Comparison of ENCODE assay signal across 17 mouse cellular contexts in genomic region chr4:78924086-78924485, GRCm38 (mm10).
"Had no signal": no experiment of that assay in that cellular context is flagged by ENCODE, and none has a peak within 500 bp of the region (broad histone marks: within the 10 kb centered on the region; RNA-seq: fewer than 3 reads in every experiment).

No protein-coding gene starts in this region.

- H3K4me1 ChIP-seq: liver, embryonic 13.5 days; midbrain, embryonic 15.5 days; neural tube, embryonic 13.5 days; stomach, embryonic 15.5 days had no signal

- H3K9ac ChIP-seq: liver, embryonic 13.5 days; midbrain, embryonic 15.5 days; neural tube, embryonic 13.5 days; stomach, embryonic 15.5 days had no signal

- DNase-seq: kidney, adult 2 months; kidney, postnatal 36 days; liver, embryonic 13.5 days; lung, adult 2 months; lung, postnatal 14 days; lung, postnatal 4 days; right cerebral cortex, postnatal 14 days; spleen, adult 18-20 months; thymus, adult 18-20 months; thymus, postnatal 36 days had no signal

- H3K9me3 ChIP-seq: liver, embryonic 13.5 days; midbrain, embryonic 15.5 days; neural tube, embryonic 13.5 days; stomach, embryonic 15.5 days had no signal

- H3K27me3 ChIP-seq: liver, embryonic 13.5 days; midbrain, embryonic 15.5 days; neural tube, embryonic 13.5 days; stomach, embryonic 15.5 days had no signal

- H3K36me3 ChIP-seq: liver, embryonic 13.5 days; midbrain, embryonic 15.5 days; neural tube, embryonic 13.5 days; stomach, embryonic 15.5 days had no signal

- H3K4me2 ChIP-seq: liver, embryonic 13.5 days; midbrain, embryonic 11.5 days; midbrain, embryonic 15.5 days; neural tube, embryonic 13.5 days; stomach, embryonic 15.5 days had no signal

- H3K4me3 ChIP-seq: liver, embryonic 13.5 days; midbrain, embryonic 15.5 days; myocyte; neural tube, embryonic 13.5 days; stomach, embryonic 15.5 days had no signal

- ATAC-seq: intestine, postnatal 0 days; midbrain, embryonic 15.5 days had no signal

- H3K27ac ChIP-seq: kidney, postnatal 0 days; liver, embryonic 13.5 days; midbrain, embryonic 15.5 days; neural tube, embryonic 13.5 days; stomach, embryonic 15.5 days had no signal
